Mouse (Mus musculus) CH12.LX (cell line): ENCODE measurements around the gene Ints5.

Experiments
- BHLHE40 ChIP-seq: IDR thresholded peaks from 2 replicates; pipeline ENCODE4 v1.6.1; 2011; ENCODE audit warnings: mild to moderate bottlenecking, low read depth, low read length, improper control_type of control experiment
- CTCF ChIP-seq, 2 experiments: IDR thresholded peaks in 1 of 2; conservative IDR thresholded peaks in 1 of 2; 2 replicates each; pipeline ENCODE4 v1.5.1; 2011 to 2012; ENCODE audit warnings: low read depth in 2 of 2, low read length in 2 of 2, improper control_type of control experiment in 1 of 2, inconsistent platforms in 1 of 2, mild to moderate bottlenecking in 1 of 2, moderate library complexity in 1 of 2
- NELFE ChIP-seq: IDR thresholded peaks from 2 replicates; pipeline ENCODE4 v1.6.1; 2011; ENCODE audit warnings: low read depth, low read length, improper control_type of control experiment
- POLR2A ChIP-seq: IDR thresholded peaks from 2 replicates; pipeline ENCODE4 v1.6.1; 2011; ENCODE audit warnings: low read depth, mild to moderate bottlenecking, improper control_type of control experiment, low read length
- SIN3A ChIP-seq: IDR thresholded peaks from 2 replicates; pipeline ENCODE4 v1.6.1; 2012; ENCODE audit warnings: low read length, improper control_type of control experiment, inconsistent platforms
- TBP ChIP-seq: conservative IDR thresholded peaks from 2 replicates; pipeline ENCODE4 v1.6.1; 2011; ENCODE audit warnings: low read depth, low read length, improper control_type of control experiment
- UBTF ChIP-seq: IDR thresholded peaks from 2 replicates; pipeline ENCODE4 v1.6.1; 2012; ENCODE audit warnings: low read depth, mild to moderate bottlenecking, inconsistent platforms, low read length, improper control_type of control experiment, moderate library complexity
- USF1 ChIP-seq: IDR thresholded peaks from 2 replicates; pipeline ENCODE4 v1.6.1; 2014; ENCODE audit warnings: low read depth, mild to moderate bottlenecking, inconsistent platforms, low read length, improper control_type of control experiment

GRCm38 (mm10) chr19:8859018-8859417 is 33.8 kb upstream of the Ints5 start:
- TF ChIP-seq TBP (no peak), USF1 (no peak), UBTF (no peak), CTCF (conservative IDR thresholded peaks at IDR 0.05 in 1 of 2, IDR thresholded peaks at IDR 0.05 in 1 of 2; ENCODE audit: low read depth in 2 of 2, low read length in 2 of 2) (peak; percentile 10 to 74; a peak in 2 of 4 replicates), BHLHE40 (no peak), POLR2A (no peak), NELFE (no peak), SIN3A (no peak)
